Mouse (Mus musculus) T-helper 2 cell (primary cell): ENCODE measurements around the gene AC124502.3.

Source experiments
- in situ Hi-C: fragments of 300-600 bp; cut with MboI, MseI; formaldehyde crosslinking; loops from one replicate; pipeline ENCODE4 v1.15.1; 2025; ENCODE audit warnings: high pct_unique_total_duplicates

Gene AC124502.3

DNA sequence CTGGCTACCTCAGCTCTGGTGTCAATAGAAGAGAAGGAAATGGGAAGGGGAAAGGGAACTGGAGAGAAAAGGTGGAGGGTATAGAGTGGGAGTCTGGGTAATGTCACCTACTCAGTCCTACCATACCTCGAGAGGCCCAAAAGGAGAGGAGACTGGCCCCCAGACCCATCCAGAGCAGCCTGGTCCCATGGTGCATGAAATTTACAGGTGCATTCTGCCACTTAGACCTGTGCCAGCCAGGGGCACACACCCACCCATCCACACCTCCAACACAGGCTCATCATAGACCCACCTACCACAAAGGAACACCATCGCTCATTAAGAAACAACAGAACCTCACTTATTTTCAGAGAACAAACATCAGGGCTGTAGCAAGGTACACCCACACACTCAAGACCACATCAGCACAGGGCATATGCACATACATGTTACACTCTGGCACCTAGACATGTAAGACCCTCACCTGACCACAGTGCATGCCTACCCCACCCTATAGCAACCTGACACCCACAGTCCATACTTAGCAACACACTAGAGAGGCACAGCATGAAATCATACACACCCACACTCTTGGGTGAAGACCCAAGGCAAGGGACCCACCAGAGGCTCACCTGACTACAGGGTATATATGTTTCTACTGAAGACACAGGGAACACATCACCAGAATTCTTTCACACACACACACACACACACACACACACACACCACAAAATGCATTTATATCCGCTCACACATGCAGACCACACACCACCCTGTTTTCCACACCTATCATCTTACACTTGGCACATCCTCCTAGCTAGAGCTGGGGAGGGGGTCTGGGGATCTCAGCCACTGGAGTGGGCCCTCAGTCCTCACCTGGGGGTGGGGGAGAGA is 45.5 kb downstream of the AC124502.3 start:
- in situ Hi-C loops: no loop called here

DNA sequence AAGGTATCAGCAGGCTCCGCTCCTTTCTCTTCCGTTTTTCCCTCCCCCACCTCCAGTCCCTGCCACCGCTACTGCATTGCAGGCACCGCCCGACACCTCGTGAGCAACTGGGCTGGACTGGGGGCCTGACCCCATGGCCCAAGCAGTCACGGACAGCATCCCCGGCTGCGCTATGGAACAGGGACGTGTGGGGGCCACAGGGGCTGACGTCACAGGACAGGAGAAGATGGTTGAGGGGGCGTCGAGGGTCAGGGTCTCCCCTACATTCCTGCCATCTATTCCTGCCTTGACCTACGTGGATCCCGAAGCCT is 46.1 kb downstream of the AC124502.3 start:
- in situ Hi-C loops: loop anchor here (5.0 kb wide), 1 partner anchor 63 kb away; no protein-coding TSS in a partner anchor

DNA sequence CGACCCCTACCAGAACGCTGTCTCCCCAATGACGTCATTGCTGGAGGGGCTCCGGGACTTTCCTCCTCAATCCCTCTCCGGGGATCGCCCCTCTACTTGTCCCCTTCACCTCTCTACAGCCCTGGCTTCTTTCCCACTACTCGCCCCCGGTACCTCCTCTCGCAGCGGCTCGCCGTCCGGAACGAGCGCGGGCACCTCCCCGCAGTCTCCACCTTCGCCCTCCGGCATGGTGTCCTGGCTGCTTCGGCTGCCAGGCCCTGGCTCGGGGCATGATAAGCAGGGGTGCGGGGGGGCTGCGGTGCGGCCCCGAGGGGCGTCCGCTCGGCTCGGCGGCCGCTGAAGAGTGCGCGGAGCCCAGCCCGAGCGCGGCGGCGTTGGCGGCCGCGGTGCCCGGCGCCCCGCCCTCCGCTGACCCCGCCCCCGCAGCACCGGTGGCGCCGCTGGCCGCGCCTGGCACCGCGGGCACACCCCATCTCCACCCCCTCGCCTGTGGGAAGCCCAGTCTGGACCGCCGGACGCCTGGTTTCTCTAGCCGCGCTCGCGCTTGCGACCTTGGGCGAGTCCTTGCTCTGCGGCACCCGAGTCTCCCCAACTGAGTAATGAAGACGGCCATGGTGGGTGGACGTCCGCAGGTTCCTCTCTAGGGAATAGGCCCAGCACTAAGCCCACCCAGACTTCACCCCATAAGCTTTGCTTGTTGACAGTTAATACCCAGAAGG is 46.6 kb downstream of the AC124502.3 start, which contains the start of gene Tmem151a:
Gene Tmem151a (minus strand): TSS at position 387 of the 719 bp plus-strand sequence.
- in situ Hi-C loops: loop anchor here (5.0 kb wide), 1 partner anchor 62 kb away; no protein-coding TSS in a partner anchor

DNA sequence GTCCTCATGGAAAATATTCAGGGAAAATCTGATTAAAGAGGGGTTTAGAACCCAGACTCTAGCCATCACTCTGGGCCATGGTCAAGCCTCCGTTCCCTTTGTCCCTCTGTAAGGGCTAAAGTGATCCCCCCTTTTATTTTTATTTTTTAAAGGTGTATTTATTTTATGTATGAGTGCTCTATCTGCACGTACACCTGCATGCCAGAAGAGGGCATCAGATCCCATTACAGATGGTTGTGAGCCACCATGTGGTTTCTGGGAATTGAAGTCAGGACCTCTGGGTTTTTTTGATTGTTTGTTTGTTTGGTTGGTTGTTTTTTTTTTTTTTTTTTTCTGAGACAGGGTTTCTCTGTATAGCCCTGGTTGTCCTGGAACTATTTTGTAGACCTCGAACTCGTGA is 47.8 kb downstream of the AC124502.3 start:
- in situ Hi-C loops: loop anchor here (5.0 kb wide), 1 partner anchor 61 kb away; no protein-coding TSS in a partner anchor

DNA sequence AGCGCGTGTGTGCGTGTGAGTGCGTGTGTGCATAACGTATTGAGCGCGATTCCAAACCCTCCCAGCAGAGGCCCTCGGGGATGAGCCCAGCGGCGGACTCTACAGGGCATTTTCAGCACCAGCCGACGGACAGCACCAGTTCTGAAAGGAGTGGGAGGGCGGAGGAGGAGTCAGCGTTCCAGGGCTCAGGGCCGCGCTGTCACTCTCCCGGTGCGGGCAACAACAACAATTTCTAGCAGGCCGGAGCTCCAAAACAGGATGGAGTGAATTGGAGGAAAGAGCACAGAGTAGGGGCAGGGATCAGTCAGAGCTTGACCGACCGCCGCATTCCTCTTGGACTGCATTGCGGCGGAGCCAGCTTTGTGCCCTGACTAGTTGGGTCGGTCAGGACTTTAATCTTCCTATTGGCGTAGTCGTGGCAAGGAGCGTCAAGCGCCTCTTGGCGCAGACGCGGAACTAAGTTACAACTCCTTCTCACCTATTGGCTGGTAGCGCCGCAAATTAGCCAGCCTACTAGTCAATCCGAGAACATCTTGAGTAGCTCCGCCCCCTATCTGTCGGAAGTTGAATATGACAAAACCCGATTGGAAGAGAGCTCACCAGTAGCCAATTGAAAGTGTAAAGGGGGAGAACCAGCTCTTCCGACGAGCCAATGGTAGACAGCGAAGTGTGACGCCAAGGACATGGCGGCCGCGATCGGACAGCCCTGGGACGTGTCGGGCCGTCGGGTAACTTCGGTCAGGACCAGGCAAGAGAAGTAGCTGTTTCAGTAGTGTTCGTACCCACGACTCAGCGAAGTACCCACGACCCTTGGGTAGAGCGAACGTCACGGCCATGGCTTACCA is 49.4 kb downstream of the AC124502.3 start, which contains the start of gene Yif1a:
Gene Yif1a (plus strand): TSS at position 655 of the 845 bp plus-strand sequence.
- in situ Hi-C loops: loop anchor here (5.0 kb wide), 1 partner anchor 59 kb away; no protein-coding TSS in a partner anchor

DNA sequence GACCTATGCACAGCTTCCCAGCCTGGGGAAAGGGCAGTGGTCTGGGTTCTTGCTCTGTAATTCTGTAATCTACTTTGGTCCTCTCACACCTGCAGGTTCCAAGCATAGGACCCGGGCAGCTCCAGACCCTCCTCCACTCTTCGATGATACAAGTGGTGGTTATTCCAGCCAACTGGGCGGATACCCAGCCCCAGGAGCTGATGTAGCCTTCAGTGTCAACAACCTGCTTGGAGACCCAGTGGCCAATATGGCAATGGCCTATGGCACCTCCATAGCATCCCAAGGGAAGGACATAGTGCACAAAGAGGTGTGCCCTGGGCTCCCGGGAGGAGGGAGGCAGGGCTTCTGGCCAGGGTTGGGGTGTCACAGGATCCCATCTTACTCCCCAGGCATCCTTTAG is 50.6 kb downstream of the AC124502.3 start:
- in situ Hi-C loops: loop anchor here (5.0 kb wide), 1 partner anchor 58 kb away; no protein-coding TSS in a partner anchor

DNA sequence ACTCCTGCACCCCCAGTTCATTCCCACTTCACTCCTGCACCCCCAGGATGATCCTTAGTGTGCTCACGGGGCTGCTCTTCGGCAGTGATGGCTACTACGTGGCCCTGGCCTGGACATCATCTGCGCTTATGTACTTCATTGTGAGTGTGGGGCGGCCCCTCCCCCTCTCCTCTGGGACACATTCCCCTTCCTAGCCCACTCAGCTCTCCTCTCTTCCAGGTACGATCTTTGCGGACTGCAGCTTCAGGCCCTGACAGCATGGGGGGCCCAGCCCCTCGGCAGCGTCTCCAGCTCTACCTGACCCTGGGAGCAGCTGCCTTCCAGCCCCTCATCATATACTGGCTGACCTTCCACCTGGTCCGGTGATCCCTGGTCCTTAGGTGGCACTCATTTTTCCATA is 53.4 kb downstream of the AC124502.3 start:
- in situ Hi-C loops: loop anchor here (10.0 kb wide), 1 partner anchor 953 kb away; the partner anchor contains the start of gene Syvn1

DNA sequence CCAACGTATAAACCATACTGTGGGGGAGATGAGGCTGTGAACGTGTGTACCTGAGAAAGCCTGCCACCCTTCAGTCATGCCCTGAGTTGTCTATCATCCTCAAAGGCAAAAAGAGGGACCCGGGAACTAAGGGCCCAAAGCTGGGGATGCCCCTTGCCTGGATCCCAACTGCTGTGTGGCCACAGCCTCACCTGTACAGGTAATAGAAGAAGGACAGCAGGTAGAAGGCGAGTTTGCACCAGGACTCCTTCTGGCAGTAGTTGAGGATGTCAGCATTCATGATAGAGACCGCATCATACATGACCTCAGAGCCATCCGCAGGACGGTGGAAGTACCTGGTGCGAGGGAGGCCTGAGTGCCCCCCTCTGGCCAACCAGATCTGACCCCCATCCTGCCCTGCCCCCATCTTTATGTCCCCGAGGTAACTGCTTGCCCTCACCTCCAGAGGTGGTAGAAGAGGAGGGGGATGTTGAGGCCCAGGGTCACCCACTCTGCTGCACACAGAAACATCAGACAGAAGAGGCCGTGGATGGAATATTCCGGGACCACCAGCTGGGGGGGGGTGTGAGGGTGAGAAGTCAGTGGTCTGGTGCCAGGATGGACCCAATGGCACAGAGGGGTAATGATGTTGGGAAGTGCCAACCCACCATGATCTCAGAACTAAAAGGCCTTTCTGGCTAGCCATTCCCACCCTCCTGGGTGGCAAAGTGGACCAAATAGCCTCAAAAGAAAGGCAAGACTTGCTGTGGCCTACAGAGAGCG is 55.0 kb downstream of the AC124502.3 start:
- in situ Hi-C loops: loop anchor here (10.0 kb wide), 1 partner anchor 951 kb away; the partner anchor contains the start of gene Syvn1

DNA sequence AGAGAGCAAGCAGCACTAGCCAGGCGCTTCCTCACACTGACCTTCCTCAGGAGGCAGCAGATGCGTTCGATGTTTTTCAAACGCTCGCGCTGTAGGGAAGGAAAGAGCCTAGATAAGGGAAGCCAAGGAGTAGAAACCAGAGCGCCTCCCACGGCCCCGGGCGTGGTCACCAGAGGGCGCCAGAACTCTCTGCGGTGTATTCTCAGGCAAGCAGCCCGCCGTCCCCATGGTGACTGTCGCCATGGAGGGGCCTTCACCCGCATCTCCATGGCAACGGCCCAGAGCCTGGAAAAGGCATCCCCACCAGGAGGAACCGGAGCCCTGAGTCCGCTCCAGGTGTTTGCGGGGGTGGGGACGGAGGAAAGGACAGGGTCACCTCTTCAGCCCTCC is 55.5 kb downstream of the AC124502.3 start:
- in situ Hi-C loops: loop anchor here (10.0 kb wide), 1 partner anchor 951 kb away; the partner anchor contains the start of gene Syvn1

DNA sequence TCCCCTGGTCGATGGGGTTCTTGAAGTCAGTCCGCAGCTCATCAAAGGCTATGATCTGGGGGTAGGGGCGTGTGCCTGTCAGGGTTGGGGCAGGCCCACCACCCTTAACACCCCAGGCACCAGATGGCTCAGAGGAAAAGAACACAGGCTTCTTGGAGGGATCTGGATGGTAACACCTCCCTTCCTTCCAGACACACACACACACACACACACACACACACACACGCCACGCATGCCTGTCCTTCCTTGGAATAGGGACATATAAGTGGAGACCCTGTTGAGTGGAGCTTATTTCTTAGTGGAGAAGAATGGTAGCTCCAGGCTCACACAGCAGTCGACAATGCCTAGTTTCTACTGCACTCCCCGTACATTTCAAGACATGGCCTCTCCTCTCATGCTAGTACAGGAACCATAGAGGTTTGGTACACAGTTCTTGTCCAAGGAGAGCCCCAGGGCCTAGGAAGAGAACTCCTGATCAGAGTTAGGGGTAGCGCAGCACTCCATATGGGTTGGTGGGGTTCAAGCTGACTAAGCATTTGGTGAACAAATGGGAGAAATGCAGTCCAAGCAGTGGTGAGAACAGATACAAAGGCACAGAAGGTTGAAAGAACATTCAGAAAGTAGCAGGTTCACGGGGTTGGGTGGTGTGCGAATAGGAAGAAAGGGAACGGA is 56.2 kb downstream of the AC124502.3 start:
- in situ Hi-C loops: loop anchor here (10.0 kb wide), 1 partner anchor 950 kb away; the partner anchor contains the start of gene Syvn1

DNA sequence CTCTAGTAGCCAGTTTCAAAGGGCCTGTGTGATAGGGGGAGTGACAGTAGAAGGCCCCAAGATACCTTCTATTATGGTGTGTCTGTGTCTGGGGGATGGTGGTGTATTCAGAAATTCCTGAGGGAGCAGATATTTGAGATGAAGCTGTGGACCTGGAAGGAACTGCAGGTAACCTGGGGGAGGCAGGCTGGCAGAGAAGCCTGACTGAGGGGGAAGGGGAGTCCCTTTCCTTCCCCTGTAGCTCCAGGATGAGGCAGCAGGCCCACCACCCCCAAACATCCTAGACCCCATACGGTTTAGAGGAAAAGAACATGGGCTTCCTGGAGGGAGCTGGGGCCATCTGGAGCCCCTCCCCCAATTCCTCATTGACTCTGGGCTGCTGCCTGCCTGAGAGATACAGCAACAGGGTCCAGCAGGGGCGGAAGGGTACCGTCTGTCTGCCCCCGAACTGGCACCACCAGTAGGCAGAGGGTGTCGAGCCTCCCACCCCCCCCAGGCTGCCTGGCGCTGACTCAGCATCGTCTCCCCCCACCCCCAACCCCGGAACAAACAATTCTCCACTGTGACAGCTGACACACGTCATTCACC is 57.3 kb downstream of the AC124502.3 start:
- in situ Hi-C loops: loop anchor here (10.0 kb wide), 1 partner anchor 949 kb away; the partner anchor contains the start of gene Syvn1

DNA sequence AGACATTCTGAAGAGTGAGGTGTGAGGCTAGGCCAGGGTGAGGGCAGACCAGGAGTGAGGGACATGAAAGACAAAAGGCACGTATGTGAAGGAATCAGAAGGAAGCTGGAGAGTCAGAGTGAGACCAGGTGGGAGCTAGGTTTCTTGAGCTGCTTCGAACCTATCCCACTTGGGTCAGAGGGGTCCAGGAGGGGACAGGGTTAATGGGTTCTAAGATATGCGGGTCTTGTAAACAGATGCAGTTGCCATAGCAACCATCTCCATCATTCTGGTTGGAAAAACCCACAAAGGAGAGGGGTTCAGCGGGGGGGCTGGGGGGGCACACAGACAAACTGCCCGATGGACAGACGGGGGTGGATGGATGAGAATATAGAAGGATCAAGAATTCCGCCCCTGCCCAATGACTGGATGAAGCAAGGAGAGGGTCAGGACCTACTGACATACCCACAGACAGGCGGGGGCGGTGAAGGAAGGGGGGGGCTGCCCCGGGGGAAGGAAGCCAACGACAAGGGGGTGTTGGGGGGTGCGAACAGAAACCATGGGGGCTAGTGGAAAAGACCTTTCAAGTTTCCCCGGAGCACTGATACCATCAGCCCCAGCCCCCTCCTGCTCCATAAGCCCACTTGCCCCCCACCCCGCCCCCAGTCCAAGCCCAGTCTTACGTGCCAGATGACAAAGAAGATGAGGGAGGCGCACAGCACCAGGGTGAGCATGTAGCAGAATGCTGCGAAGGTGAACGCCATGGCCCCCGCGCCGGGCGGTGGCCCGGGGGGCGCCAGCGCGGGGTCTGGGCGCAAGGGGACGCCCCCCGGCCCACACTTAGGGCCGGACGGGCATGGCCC is 59.1 kb downstream of the AC124502.3 start:
- in situ Hi-C loops: loop anchor here (10.0 kb wide), 1 partner anchor 947 kb away; the partner anchor contains the start of gene Syvn1

DNA sequence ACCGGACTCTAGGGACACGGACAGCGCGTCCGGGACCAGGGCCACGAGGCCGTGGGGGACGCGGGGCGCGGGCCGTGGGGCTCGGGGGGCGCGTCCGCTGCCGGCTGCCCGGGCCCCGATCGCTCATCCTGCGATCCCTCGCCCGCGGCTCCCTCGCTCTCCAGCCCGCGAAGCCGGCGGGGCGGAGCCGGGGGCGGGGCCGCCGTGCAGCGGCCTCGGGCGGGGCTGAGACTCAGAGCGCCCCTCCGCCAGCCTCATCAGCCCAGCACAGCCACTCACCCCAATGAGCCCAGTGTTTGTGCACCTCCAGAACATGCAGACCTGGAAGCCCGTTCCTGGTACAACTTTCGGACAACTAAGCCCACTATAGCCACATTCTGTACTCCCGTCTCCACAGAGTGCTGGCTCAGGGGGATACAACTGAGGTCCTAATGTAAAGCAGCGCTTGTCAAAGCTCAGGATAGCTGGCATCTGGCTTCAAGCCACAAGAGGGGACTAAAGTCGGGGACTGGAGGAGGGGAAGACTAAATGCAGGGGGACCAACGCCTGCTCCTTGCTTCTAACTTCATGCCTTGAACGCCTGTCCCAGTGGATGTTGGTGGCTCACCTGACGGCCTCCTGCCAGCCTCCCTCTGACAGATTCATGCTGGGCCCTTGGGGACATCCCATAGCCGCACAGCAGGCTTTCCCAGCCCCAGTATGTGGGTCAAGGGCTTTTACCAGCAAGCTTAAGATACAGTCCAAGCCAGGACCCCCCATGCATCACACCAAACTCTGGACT is 59.9 kb downstream of the AC124502.3 start, which contains the start of gene Cnih2:
Gene Cnih2 (minus strand): TSS at position 159 of the 781 bp plus-strand sequence.
- in situ Hi-C loops: loop anchor here (10.0 kb wide), 1 partner anchor 946 kb away; the partner anchor contains the start of gene Syvn1
